Mouse (Mus musculus) brain, embryonic 14.5 days (tissue): ENCODE measurements around the gene Zfhx3.

ENCODE experiments used
- CTCF ChIP-seq: fragments of 200-500 bp; IDR thresholded peaks from 2 replicates; pipeline ENCODE4 v1.5.1; 2012; ENCODE audit warnings: inconsistent platforms, mild to moderate bottlenecking, moderate library complexity, borderline replicate concordance; ENCODE audit not compliant: insufficient read depth, insufficient read length; ENCODE audit errors: extremely low read depth
- POLR2A ChIP-seq: fragments of 200-500 bp; IDR thresholded peaks from 2 replicates; pipeline ENCODE4 v1.6.1; 2012; ENCODE audit warnings: mild to moderate bottlenecking, inconsistent platforms, borderline replicate concordance; ENCODE audit not compliant: poor library complexity, insufficient read depth, insufficient read length, severe bottlenecking; ENCODE audit errors: extremely low read depth

DNA sequence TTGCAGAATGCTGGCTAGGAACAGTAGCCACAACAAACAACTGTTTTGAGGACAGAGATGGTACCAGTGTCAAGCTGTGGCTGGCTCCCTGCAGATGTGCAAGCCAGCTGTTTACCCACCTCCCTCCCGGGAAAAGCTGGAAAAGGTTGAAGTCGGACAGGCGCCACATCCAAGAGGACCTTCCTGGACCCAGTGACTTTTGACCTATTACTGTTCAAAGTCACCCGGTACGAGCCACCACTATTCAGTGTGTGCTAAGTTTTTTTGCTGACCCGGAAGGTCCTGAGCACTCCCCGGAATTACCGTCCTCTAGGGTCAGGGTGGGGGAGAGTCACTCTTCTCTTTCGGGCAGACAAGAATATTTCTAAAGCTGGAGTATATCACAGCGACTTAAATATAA, 818.3 kb downstream of the Zfhx3 start:
- TF ChIP-seq POLR2A (no peak), CTCF (no peak)
